Mouse (Mus musculus) lung, postnatal 14 days (tissue): Measurements from ENCODE around the gene Scn2b.

ENCODE experiments used
- DNase-seq: peaks from one replicate; pipeline ENCODE4 v3.0.0; 2021

Gene Scn2b

GRCm38 (mm10) chr9:45120567-45120966 lies 3.0 kb downstream of the Scn2b start:
- DNase-seq = no peak

GRCm38 (mm10) chr9:45121001-45121400 lies 3.4 kb downstream of the Scn2b start:
- no peak for DNase-seq

GRCm38 (mm10) chr9:45121769-45122168 lies 4.2 kb downstream of the Scn2b start:
- peak; percentile 81 for DNase-seq

DNA sequence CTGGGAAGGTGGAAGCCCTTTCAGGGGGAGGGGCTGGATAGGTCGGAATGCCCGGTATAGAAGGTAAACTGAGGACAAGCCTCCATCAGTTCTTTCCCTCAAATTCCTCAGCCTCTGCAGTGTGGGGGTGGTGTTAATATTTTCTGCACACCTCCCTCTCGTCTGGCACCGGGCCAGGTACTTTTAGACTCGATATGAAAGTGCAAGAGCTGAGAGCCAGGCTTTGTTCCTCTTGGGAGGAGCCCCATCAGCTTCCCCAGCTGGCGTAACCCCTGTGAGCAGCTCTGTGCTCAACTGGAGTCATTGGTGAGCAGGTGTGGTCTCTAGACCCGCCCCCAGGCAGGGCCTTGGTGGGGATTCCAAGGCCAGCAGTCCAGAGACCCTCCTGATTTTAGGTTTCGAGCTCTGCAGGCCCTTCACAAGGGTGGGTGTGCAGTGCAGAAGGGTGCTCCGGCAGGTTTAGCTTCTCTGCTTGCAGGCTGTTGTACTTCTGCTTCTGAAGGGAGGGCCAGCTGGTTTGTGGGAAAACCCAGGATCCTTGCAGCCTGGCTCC lies 4.7 kb downstream of the Scn2b start:
- DNase-seq = peak; percentile 57

DNA sequence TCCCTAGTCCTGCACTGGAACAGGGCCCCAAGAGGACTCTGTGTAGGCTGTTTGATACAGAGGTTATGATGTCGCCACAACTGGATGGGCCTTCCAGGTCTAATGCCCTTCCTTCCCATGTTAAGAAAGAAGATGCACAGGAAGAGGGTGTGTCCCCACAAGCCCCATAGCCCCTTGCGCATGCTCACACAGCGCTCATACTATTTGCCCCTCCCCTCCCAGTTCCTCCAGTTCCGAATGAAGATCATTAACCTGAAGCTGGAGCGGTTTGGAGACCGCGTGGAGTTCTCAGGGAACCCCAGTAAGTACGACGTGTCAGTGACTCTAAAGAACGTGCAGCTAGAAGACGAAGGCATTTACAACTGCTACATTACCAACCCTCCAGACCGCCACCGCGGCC lies 7.6 kb downstream of the Scn2b start:
- DNase-seq = no peak

- DNase-seq = no peak
Measured at GRCm38 (mm10) chr9:45126941-45127340, 9.4 kb downstream of the Scn2b start.

DNA sequence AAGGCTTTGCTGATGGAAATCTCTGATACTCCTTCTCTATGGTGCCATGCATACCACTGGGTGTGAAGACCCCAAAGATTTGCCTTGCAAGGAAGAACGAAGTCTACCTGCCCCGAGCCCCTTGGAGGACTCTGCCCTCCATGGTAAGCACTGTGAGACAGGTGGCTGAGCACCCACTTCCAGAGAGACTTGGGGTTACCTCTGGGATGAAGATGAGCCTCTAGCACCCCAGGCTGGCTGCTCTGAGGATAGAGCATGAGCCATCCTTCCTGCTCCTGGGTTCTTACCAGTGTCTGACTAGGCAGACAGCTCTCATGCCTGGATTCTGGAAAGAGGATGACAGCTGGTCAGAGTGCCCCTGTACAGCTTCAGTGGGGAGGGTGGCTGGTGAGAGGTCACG lies 12.5 kb downstream of the Scn2b start:
- DNase-seq = no peak

- peak; percentile 68 for DNase-seq
Measured at GRCm38 (mm10) chr9:45133484-45134310, 16.1 kb downstream of the Scn2b start.

GRCm38 (mm10) chr9:45136442-45137169 lies 19.0 kb downstream of the Scn2b start:
- DNase-seq = no peak

DNA sequence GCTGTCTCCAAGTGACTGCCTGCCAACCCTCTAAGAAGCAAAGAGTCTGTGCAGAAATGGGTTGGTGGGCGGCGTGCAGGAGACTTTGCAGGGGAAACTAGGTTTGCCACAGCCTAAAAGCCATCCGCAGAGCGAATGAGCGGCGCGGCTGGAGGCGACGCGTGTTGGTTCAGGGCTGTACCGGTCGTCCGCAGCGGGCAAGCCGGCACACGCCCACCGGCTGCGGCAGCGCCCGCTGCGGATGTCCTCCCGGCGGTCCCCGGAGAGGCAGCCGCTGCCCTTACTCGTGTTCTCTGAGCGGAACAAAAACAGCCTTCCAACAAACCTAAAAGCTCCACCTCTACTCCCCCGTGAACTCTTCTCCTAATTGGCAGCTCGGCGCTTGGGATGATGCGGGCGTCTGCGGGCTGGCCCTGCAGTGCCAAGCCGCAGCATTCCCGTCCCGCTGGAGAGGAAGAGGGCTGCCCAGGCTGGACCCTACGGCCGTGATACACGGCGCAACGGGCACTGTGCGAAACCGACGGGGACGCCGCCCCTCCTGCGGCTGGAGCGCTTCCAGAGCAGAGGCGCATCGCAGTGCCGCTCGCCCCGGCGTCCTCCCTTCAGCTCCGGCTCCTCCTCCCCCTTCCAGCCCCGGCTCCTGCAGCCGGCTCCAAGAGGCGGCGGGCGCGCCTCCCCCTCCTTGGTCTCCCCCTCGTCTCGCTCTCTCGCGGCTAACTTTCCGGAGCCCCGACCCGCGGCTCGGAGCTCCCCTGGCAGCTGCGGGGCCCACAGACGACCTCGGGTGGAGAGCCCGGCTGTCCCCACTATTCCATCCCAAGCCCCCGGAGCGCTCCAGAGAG lies 20.8 kb downstream of the Scn2b start, which contains the start of gene Scn4b:
Gene Scn4b (plus strand): TSS at position 205 of the 842 bp plus-strand sequence.
- peak; percentile 39 for DNase-seq

DNA sequence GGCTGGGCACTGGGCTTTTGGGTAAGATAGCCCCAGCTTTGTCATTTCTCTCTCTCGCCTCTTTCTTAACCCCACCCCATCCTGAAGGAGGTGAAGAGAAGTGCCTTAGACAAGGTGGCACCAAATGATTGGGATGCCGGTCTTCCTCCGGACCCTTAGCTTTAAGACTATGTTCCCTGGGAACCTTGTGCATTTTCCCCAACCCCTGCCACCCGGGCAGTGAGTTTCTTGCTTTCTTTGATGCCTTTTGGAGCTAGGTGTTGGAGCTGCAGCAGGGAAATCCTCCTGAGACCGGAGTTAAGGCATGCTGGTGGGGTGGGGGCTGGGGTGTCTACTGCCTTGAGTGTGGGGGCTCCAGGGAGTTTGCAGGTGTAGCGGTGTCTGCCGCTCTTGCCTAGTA lies 21.5 kb downstream of the Scn2b start:
- no peak for DNase-seq

GRCm38 (mm10) chr9:45140945-45141344 lies 23.4 kb downstream of the Scn2b start:
- DNase-seq = no peak

- DNase-seq = no peak
Measured at GRCm38 (mm10) chr9:45142686-45143085, 25.1 kb downstream of the Scn2b start.

DNA sequence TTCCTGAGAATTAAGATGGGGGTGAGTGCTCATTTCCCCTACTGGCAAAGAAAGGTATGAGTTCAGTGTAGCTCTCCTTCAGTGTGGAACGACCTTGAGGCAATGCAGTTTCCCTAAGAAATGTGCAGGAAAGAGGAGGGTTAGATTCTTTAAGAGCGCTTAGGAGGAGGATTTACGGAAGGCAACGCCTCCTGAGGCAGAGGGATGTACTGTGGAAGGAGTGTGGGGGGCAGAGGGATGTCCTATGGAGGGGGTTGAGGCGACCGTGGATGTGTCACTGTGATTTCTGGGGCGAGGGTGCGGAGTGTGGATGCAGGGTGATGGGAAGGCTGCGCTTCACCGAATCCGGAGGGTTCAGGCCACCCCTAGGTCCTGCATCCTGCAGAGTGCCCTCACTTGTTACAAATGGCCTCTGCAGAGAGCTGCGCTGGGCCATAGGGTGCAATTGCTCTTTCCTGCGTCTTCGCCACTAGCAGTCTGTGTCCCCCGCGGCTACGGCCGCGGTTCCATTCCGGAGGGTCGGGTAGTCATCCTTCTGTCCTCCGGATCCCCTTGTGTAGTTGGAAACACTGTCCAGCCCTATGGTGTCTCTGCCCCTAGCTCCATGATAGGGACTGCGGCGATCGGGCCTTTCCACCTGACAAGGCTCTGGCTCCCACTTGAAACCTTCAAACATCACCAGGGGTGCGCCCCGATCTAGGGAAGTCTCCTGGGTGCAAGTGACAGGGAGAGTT lies 28.1 kb downstream of the Scn2b start:
- DNase-seq = no peak

GRCm38 (mm10) chr9:45146267-45146597 lies 28.6 kb downstream of the Scn2b start:
- DNase-seq = peak; percentile 74

DNA sequence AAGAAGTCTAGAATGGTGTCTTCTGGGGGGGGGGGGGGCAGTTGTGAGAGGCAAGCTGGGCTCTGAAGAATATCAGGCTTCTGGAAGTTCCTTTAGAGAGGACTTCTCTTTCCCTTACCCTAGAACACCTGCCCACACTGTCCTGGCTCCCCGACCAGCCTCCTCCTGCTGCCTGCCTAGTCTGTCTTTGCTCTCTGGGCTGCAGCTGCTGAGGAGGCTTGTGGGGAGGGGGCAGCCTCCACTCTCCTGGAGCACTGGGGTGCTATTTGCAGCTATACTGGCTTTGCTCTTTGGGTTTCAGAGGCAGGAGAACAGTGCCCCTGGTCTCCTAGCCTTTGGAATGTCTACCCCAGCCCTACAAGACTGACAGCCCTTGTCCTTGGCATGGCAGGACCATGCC lies 33.4 kb downstream of the Scn2b start:
- DNase-seq = no peak

GRCm38 (mm10) chr9:45153361-45153760 lies 35.8 kb downstream of the Scn2b start:
- no peak for DNase-seq

DNA sequence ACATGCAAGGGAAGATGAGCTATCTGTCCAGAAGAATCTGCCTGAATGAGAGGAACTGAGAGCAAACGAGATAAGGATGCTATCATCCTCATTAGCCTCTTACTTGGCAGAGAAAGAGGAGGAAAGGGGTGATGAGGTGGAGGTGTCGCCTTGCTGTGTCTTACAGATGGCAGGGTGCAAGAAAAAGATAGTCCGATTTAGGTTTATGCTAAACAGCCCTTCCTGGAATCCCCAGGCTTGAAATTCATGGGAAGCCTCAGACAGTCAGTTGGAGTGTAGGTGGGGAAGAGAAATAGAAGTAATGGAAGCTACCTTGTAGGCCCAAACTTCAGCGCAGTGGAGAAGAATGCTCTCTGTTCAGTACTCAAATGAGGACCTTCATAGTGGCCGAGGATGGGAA lies 50.3 kb downstream of the Scn2b start:
- no peak for DNase-seq

- DNase-seq = no peak
Measured at GRCm38 (mm10) chr9:45170150-45170549, 52.6 kb downstream of the Scn2b start.

DNA sequence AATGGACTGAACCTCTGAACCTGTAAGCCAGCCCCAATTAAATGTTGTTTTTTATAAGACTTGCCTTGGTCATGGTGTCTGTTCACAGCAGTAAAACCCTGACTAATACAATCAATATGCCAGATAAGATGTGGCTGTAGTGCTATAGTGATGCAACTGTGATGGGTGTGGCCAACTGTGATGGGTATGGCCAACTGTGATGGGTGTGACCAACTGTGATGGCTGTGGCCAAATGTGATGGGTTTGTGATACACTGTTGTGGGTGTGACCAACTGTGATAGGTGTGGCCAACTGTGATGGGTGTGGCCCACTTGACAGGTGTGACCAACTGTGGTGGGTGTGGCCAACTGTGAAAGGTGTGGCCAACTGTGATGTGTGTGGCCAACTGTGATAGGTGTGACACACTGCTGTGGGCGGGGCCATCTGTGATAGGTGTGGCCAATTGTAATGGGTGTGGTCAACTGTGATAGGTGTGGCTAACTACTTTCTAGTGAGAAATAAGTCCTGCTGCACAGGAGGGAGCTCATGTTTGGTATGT lies 53.6 kb downstream of the Scn2b start:
- DNase-seq = no peak

- DNase-seq = no peak
Measured at GRCm38 (mm10) chr9:45173475-45173874, 55.9 kb downstream of the Scn2b start.

DNA sequence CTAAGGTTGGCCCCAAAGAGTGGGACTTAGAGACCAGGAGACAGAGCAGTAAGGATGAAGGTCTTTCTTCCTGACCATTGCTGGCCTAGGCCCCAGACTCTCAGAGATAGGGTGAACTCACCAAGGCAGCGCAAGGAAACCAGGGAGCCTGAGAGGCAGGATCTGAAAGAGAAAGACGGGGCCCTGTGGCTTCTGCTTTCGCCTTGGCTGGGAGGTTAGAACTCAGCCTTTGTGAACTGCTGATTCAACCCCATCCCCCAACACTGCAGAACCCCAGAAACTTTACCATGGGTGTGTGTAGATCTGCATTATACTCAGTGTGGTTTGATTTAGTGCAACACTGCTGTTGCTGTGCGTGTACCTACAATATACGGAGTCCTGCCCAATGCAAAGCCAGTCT lies 61.7 kb downstream of the Scn2b start:
- no peak for DNase-seq
